Mouse (Mus musculus) erythroid progenitor cell, adult 5-6 weeks (primary cell): ENCODE results near the gene Cdca7. TPM values are rescaled to one million over a fixed set of nuclear protein-coding genes. Genes with fewer than 3 reads are reported as not detected.

Experiments
- total RNA-seq, 2 experiments: library from RNA; stranded (forward) in 1 of 2; stranded (reverse) in 1 of 2; fragments of 150-400 nt in 1 of 2; fragments of 186-747, 209-891 nt in 1 of 2; gene quantifications; 2 replicates each; pipeline versions ENCODE4 v1.2.3 to v1.2.4; 2015 to 2017; ENCODE audit warnings: low replicate concordance in 2 of 2

Cdca7 gene
- total RNA-seq, 2 experiments from 2014 or later: 27.7 to 31.8 TPM

Other genes starting within 250 kb of the Cdca7 start
- 57.4 and 64.5 TPM in 2 replicates for gene Map3k20, start 190.5 kb upstream of the Cdca7 start, total RNA-seq (2015; ENCODE audit: low replicate concordance)
- 35.9 and 52.1 TPM in 2 replicates for gene Map3k20, start 190.5 kb upstream of the Cdca7 start, total RNA-seq (2017; ENCODE audit: low replicate concordance)